Mouse (Mus musculus) lung, embryonic 14.5 days (tissue): ENCODE results near the gene Gm2056. TPM values are rescaled to one million over a fixed set of nuclear protein-coding genes. Genes with fewer than 3 reads are reported as not detected.

Source experiments
- polyA plus RNA-seq: library from polyadenylated mRNA; unstranded; fragments of >200 nt; fragmentation: Nextera tagmentation; extraction: Ambion mirVana; gene quantifications from 2 replicates; pipeline ENCODE4 v1.2.1, GENCODE M21; 2014

Gm2056 gene
- polyA plus RNA-seq, 1 experiment from 2014 or later: not detected

Other genes with a start within 250 kb of the Gm2056 start
- gene Gm21936, start 231.5 kb upstream of the Gm2056 start, polyA plus RNA-seq: not detected in 2 replicates
- not detected in 2 replicates for gene BB287469, start 210.4 kb upstream of the Gm2056 start, polyA plus RNA-seq
- not detected in 2 replicates for gene Gm2001, start 184.7 kb upstream of the Gm2056 start, polyA plus RNA-seq
- not detected in 2 replicates for gene Gm2016, start 152.9 kb upstream of the Gm2056 start, polyA plus RNA-seq
- not detected in 2 replicates for gene Gm2022, start 131.6 kb upstream of the Gm2056 start, polyA plus RNA-seq
- gene Gm2035, start 107.1 kb upstream of the Gm2056 start, polyA plus RNA-seq: not detected in 2 replicates
- not detected in 2 replicates for gene Gm2042, start 72.9 kb upstream of the Gm2056 start, polyA plus RNA-seq
- gene Gm2075, start 15.2 kb upstream of the Gm2056 start, polyA plus RNA-seq: not detected in 2 replicates
- not detected in 2 replicates for gene Gm6803, start 8.2 kb upstream of the Gm2056 start, polyA plus RNA-seq
- not detected in 2 replicates for gene Gm16368, start 56.7 kb downstream of the Gm2056 start, polyA plus RNA-seq
- not detected in 2 replicates for gene Gm10436, start 155.1 kb downstream of the Gm2056 start, polyA plus RNA-seq
- not detected in 2 replicates for gene Gm8332, start 223.1 kb downstream of the Gm2056 start, polyA plus RNA-seq
- not detected in 2 replicates for gene Gm5662, start 247.5 kb downstream of the Gm2056 start, polyA plus RNA-seq